Mouse (Mus musculus): Measurements from ENCODE around the gene Erich4.

Gene Erich4

DNA sequence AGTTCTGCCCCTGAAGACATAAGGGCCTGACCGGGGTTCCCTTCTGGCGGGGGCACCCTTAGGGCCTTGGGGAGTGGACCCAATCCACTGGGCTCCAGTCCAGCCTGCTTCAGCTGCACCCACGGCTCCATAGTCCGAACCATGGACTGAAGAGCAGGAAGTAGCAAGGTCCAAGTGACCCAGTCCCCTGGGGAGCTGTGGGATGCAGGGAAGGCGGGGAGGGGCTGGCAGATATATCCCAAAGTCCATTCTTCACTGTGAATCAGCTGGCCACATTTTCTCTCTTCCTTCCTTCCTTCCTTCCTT is at the start of gene Erich4:
Gene Erich4, minus strand, starts transcription at position 187 of the 306 bp plus-strand sequence.
- peak; percentile 87 to 95 for DNase-seq

GRCm38 (mm10) chr7:25658657-25659472 is 43.2 kb upstream of the Erich4 start, which contains the start of the genes Bckdha and Exosc5:
Gene Bckdha, minus strand, starts transcription at chr7:25658981.
Gene Exosc5, plus strand, starts transcription at chr7:25659164.
- DNase-seq = peak; percentile 100

- peak in 1 of 2 experiments; percentile 37 for DNase-seq
Observed at GRCm38 (mm10) chr7:25657785-25658184, 42.1 kb upstream of the Erich4 start.

DNA sequence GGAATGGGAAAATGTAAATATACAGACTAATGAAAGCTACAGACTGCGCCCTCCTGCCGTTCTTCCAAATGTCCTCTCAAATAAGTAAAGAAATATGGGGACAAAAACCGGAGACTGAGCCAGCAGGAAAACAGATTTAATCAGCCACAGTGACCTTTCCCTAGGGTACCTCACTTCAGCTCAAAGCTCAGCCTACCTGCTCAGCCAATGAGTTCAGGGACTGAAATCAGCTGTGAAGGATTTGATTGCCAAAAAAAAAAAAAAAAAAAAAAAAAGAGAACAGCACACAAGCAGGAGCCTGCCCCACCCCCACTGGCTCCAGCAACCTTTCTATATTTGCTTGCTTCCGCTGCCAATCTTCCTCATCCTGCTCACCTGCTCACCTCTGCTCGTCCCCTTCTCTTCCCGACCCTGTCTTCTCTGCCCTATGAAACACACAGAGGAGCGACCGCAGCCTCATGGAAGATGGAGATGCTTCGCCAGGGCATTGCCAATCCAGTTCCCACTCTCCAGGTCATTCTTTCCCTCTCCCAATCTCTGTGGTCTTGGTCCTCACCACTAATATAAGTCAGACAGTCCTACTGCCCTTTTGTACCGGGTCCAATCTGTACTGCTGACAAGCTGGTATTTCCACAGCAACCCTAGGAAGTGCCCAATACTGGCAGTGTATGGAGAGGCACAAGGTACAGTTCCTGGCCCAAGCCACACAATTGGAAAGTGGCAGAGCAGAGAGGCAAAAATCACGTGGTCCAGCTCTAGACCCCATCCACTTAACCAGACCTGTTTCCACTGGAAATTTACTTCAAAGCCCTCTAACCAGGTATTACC is 40.1 kb upstream of the Erich4 start:
- DNase-seq = peak; percentile 76 to 86

DNA sequence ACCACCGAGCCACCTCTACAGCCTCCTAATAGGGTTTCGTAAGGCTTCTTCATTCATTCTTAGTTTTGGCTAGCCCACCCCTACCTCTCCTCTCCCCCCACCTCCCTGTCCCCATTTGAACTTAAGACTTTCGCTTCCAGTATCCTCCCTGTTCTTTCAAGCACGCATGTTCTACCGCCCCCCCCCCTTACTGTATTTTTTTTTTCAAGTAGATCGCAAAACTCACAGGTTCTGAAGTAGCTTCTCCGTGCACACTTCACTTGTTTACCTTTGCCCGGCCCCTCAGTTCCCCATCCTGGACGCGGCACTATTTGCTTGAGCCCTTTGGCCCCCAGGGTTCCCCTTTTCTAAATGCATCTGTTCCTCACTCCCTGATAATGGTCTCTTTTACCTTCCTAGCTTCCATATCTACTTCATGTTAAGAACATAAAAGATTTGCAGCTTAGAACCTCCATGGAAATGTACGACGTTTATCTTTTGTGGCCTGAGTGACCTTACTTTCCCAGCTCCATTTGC is 36.6 kb upstream of the Erich4 start:
- DNase-seq = no peak

- DNase-seq = no peak
Observed at GRCm38 (mm10) chr7:25651281-25651680, 35.6 kb upstream of the Erich4 start.

DNA sequence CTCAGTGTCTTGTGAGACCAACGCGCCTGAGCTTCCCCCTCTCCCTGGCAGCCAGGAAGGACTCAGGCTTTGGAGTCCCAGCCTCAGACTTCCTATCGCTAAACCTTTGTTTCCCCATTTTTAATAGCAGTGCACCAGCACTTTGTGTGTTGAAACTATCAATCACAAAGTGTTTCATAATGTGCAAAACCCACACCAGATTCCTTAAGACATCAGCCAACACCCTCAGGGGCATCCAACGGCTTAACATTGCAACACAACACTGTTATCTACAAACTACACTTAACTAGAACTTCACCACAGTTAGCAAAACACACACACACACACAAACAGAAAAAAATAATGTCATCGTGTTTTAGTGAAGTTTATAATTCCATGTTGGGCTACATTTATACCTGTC is 34.1 kb upstream of the Erich4 start:
- DNase-seq = no peak

DNA sequence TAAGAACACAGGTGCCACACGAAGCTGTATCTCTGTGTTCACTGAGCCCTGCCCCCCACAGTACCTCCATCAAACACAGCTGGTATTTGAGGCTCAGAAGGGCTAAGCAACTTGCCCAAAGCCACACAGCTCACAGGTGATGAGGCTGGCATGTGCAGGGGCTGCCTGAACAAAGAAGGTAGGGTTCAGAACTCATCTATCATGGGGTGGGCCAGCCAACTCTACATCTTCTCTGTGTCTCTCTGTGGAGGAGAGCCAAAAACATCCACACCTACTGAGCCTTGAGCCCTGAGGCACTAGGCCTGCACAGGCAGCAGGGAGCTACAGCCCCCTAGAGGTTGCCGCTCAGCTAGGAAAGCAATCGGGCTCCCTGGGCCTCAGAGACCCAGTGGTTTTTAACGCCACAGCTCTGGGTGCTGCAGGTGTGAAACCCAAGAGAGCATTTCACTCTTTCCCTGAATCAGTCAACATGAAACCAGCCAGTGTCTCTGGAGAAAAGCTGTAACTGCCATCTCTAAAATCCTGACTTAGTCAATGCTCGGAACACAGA is 32.0 kb upstream of the Erich4 start:
- no peak for DNase-seq

GRCm38 (mm10) chr7:25645074-25645473 is 29.4 kb upstream of the Erich4 start:
- DNase-seq = peak in 1 of 2 experiments; percentile 75

- no peak for DNase-seq
Observed at GRCm38 (mm10) chr7:25644631-25645030, 28.9 kb upstream of the Erich4 start.

DNA sequence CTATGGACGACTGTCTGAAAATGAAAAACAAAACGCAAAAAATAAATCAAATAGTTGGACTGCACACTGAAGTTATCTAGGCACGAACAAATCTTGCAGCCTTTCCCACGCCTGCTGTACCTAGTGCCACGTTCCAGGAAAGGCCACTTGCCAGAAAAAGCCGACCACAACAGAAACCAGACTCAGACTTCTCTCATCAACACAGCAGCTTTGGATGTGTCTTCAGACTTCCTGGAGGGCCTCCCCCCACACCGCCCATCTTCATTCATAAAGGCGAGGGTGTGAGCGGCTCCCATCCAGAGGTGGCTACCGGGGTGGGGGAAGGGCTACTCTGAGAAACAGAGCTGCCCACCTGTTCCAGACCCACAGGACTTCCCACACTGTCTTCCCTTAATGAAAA is 28.4 kb upstream of the Erich4 start:
- DNase-seq = no peak

DNA sequence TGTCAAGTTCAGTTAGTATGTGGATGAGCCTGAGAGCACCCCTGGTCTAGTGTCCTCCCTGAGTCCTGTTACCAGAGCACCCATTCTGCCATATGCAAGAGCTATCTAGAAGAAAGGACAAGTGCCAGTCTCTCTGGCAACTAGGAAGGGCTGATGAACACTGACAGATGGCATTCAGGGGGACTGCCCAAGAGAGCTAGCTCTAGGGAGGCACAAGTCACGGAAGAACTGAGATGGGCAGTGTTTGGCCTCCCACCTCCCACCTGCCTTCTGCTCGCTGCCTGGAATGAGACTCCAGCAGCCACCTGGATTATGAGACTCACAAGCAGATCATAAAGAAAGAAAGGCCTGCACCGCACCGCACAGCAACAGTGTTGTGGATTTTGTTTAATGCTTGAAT is 24.1 kb upstream of the Erich4 start:
- no peak for DNase-seq

DNA sequence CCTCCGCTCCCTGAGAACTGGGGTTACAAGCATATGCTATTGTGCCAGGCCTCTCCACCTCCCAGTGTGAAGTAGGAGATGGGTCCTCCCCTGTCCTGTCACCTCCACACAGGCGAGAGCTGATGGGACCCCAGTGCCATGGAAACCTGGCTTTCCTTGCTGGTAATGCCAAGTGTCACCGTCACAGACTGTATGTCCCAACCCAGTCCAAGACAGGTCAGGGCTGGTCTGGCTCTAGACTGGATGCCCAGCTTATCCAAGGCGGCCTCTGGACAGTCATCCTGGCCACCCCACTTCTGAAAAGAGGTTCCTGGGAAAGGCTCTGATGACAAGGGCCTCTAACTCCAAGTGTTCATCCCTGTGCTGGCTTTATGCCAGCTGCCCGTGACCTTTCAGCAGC is 21.4 kb upstream of the Erich4 start:
- no peak for DNase-seq

DNA sequence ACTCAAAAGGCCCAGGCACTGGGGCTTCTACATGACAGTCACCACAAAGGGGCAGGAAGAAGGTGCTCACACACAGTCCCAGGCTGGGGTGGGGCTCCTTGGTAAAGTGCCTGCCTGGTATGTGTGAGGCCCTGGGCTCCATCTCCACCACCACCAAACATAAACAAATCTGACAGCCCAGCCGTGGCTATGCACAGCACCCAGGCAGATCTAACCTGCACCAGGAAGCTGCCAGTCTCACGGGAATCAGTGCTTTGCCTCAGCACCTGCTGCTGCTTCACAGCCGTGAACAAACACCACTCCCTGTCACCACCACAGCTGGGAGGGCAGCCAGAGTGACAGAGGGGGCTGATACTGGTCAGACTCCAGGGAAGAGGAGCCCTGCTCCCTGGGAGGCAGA is 20.7 kb upstream of the Erich4 start:
- DNase-seq = no peak

DNA sequence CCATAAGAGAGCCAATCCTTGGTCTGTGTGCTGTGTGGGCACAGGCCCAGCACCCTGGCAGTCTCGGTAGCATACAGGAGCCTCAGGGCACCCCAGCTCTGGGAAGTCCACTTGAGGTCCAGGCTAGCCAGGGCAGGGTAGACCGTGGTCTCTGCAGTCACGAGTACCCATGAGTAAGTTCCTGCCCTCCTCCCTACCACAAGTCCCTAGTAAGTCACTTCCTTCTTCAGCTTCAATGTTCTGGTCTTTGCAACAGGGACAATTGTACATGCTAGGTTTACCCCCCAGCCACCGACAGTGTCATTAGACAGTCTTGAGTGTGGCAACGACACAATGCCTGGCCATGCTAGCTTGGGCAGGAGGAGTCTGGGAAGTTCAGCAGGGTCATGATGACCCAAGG is 17.0 kb upstream of the Erich4 start:
- no peak for DNase-seq

- DNase-seq = peak; percentile 19 to 62
Observed at GRCm38 (mm10) chr7:25628323-25628620, 12.6 kb upstream of the Erich4 start.

GRCm38 (mm10) chr7:25627431-25628322 is 12.0 kb upstream of the Erich4 start:
- peak; percentile 79 to 90 for DNase-seq

GRCm38 (mm10) chr7:25626509-25627430 is 11.1 kb upstream of the Erich4 start, which contains the start of gene B3gnt8:
Gene B3gnt8, plus strand, starts transcription at chr7:25626654.
- DNase-seq = peak; percentile 32 to 74

GRCm38 (mm10) chr7:25625594-25626250 is 10.0 kb upstream of the Erich4 start:
- DNase-seq = peak in 1 of 2 experiments; percentile 66

DNA sequence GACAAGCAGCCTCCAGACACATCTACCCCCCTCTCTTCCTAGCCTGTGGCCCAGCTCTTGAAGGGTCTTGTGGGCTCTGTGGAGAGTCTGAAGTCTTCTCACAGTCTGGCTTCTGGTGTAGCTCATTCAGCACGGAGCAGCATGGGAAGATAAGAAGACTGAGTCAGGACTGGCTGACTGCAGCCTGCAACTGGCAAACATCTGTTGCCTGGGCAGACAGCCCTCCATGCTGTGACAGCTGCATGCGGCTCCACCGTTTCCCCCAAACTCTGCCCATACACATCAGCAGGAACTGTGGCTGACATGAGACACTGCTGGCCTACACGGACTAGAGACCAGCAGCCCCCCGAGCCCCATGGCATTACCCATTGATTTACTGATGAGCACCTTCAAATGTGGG is 9.2 kb upstream of the Erich4 start:
- DNase-seq = no peak

Data from kidney, postnatal 25 days (tissue).